Mouse (Mus musculus): ENCODE results near the gene Ppp1r13b.

DNA sequence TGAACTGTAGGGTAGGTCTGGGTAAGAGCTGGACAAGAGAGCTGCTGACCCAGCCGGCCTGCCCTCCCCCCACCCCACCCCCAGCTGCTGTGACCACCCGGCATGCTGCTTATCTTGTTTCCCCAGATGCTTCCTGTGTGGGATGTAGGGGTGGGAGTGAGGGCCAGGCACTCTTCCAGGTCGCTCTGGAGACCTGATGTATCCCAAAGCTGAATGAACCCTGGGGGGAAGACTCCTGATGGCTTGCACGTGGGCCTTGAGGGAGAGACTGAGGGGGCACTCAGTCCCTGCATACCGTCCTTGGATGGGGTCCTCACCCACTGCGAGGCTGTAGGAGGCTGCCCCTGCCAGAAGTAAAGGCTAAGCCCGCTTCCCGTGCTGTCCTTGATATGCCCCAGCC lies 37.2 kb upstream of the Ppp1r13b start:
- TF ChIP-seq CTCF (IDR thresholded peaks at IDR 0.05; ENCODE audit: extremely low read depth, insufficient read depth, low read length) (no peak), POLR2A (IDR thresholded peaks at IDR 0.05; ENCODE audit: extremely low read depth, insufficient read depth, low read length) (no peak)
